ENCODE assay signal across 9 mouse cellular contexts in genomic region chr1:80408586-80408985, GRCm38 (mm10). TPM values are rescaled to one million over a fixed set of nuclear protein-coding genes. Genes with fewer than 3 reads are reported as not detected.
DNase-seq lines count a peak whose midpoint lies in the region; ATAC-seq lines count a peak whose summit lies in the region.
"Had no signal": no experiment of that assay in that cellular context is flagged by ENCODE, and none has a peak within 500 bp of the region (broad histone marks: within the 10 kb centered on the region; RNA-seq: fewer than 3 reads in every experiment).

No protein-coding gene starts in this region.

- H3K27me3 ChIP-seq in forebrain, embryonic 12.5 days = peaks cover 28% of the 10 kb centered on the region

- DNase-seq in MN1 (ENCODE audit: low spot score) = peak; percentile 54
- DNase-seq in brain, embryonic 18.5 days (ENCODE audit: low read depth, low spot score) = peak; percentile 51
- peak; percentile 34 to 62 for DNase-seq in layer of hippocampus, adult 8-10 months (ENCODE audit: low spot score in 2 of 2)
- peak; percentile 81 for DNase-seq in lung, postnatal 25 days (ENCODE audit: low spot score)
- peak; percentile 87 for DNase-seq in retina, embryonic 14.5 days (ENCODE audit: low spot score)
- peak; percentile 60 to 64 for DNase-seq in thymus, postnatal 36 days

- H3K36me3 ChIP-seq in forebrain, embryonic 12.5 days (replicated peaks) = no peaks in the 10 kb centered on the region

- H3K4me1 ChIP-seq in forebrain, embryonic 12.5 days = no peaks in the 10 kb centered on the region

- H3K27ac ChIP-seq in forebrain, embryonic 12.5 days = no peak overlapping the region

- no peak overlapping the region for H3K4me2 ChIP-seq in forebrain, embryonic 12.5 days

- ATAC-seq in forebrain, embryonic 12.5 days (ENCODE audit: low FRiP score) = peak; percentile 93
- ATAC-seq in hematopoietic stem cell, adult 5-6 weeks (replicated peaks in 1 of 2; ENCODE audit: insufficient read depth in 1 of 2, low FRiP score in 2 of 2, low TSS enrichment in 1 of 2, low read depth in 1 of 2, poor library complexity in 2 of 2, severe bottlenecking in 2 of 2) = peak; percentile 83 to 89

- no peaks in the 10 kb centered on the region for H3K9me3 ChIP-seq in forebrain, embryonic 12.5 days

- no peak overlapping the region for H3K4me3 ChIP-seq in forebrain, embryonic 12.5 days (replicated peaks)

- WGBS in forebrain, embryonic 12.5 days = 0% methylated on average over 3 of the region's 3 CpGs

- no peak overlapping the region for H3K9ac ChIP-seq in forebrain, embryonic 12.5 days

RNA-seq across cellular contexts. Expression of gene Gm45261, which starts 52.7 kb away (rescaled TPM):
- not detected in 2 replicates for polyA plus RNA-seq in forebrain, embryonic 12.5 days (2016; fragmentation: Nextera tagmentation; extraction: Ambion mirVana)
- not detected in 2 replicates for total RNA-seq in hematopoietic stem cell, adult 5-6 weeks (2017)
- total RNA-seq in layer of hippocampus, adult 8-10 months (2022) = not detected
- polyA plus RNA-seq: liver, embryonic 16.5 days had no signal
